Mouse (Mus musculus) testis, adult 2 months (tissue): ENCODE data around the gene Prkcd.

ENCODE experiments used
- CTCF ChIP-seq: fragments of 200-500 bp; IDR thresholded peaks from 2 replicates; pipeline ENCODE4 v1.5.1; 2012; ENCODE audit warnings: low read depth, mild to moderate bottlenecking, inconsistent platforms, low read length, moderate library complexity; ENCODE audit not compliant: control insufficient read depth, insufficient read depth, insufficient replicate concordance
- POLR2A ChIP-seq: fragments of 200-500 bp; IDR thresholded peaks from 2 replicates; pipeline ENCODE4 v1.6.1; 2012; ENCODE audit warnings: low read depth, mild to moderate bottlenecking, inconsistent platforms, low read length, moderate library complexity; ENCODE audit not compliant: control insufficient read depth

DNA sequence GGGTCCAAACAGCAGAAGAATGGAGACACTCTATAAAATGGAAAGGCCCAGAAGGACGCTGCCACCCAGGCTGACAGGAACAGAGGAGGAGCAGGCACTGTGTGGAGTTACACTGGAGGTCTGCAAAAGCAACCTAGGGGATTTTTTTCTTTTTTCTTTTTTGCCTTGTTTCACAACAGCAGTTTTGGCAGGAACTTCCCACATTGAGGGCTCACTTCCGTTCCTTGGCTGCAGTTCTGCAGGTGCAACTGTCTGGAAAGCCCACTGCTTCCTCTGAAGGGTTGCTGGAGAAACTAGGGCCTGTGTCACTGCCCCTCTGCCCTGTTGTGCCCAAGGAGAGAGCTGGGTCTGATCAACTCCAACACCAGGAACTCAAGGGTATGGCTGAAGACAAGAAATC, 15.7 kb upstream of the Prkcd start:
- TF ChIP-seq CTCF = no peak
- no peak for TF ChIP-seq POLR2A
